Mouse (Mus musculus) hindbrain, embryonic 11.5 days (tissue): ENCODE results near the gene Wdr43. TPM values are rescaled to one million over a fixed set of nuclear protein-coding genes. Genes with fewer than 3 reads are reported as not detected.
"Not testable (repeated sequence)": the region's sequence is repeated elsewhere in the genome, so short reads cannot be mapped to it uniquely, and the experiment has no call there.

Source experiments
- ATAC-seq: fragments of 200-750 bp; cut with Nextera tagmentation; 2 replicates; pipeline ENCODE4 v1.8.0; 2017; ENCODE audit warnings: mild to moderate bottlenecking, moderate TSS enrichment, moderate library complexity; ENCODE audit not compliant: low FRiP score
- DNase-seq: peaks from one replicate; pipeline ENCODE4 v3.0.0-alpha.2; 2015; ENCODE audit warnings: low spot score
- H3K27ac ChIP-seq: fragments of 300-500 bp; sonication (generic); 2 replicates; pipeline ENCODE4 v1.5.1; 2014; ENCODE audit warnings: mild to moderate bottlenecking, low read depth, low read length
- H3K27me3 ChIP-seq: fragments of 300-500 bp; sonication (generic); 2 replicates; pipeline ENCODE4 v1.6.1; 2014; ENCODE audit warnings: mild to moderate bottlenecking, low read length, moderate library complexity, mixed read lengths; ENCODE audit not compliant: control insufficient read depth, insufficient read depth
- H3K36me3 ChIP-seq: fragments of 300-500 bp; sonication (generic); 2 replicates; pipeline ENCODE4 v1.6.1; 2014; ENCODE audit warnings: mild to moderate bottlenecking, low read length, moderate library complexity, mixed read lengths; ENCODE audit not compliant: control insufficient read depth, insufficient read depth
- H3K4me1 ChIP-seq: fragments of 300-500 bp; sonication (generic); replicated peaks from 2 replicates; pipeline ENCODE4 v1.6.1; 2014; ENCODE audit warnings: low read length, mixed read lengths; ENCODE audit not compliant: control insufficient read depth, insufficient read depth
- H3K4me2 ChIP-seq: fragments of 300-500 bp; sonication (generic); replicated peaks from 2 replicates; pipeline ENCODE4 v1.6.1; 2014; ENCODE audit warnings: mild to moderate bottlenecking, low read depth, low read length
- H3K4me3 ChIP-seq: fragments of 300-500 bp; sonication (generic); 2 replicates; pipeline ENCODE4 v1.5.1; 2014; ENCODE audit warnings: low read depth, low read length
- H3K9ac ChIP-seq: fragments of 300-500 bp; sonication (generic); 2 replicates; pipeline ENCODE4 v1.6.1; 2014; ENCODE audit warnings: low read depth, low read length
- H3K9me3 ChIP-seq: fragments of 300-500 bp; sonication (generic); 2 replicates; pipeline ENCODE4 v1.6.1; 2016; ENCODE audit warnings: low read length; ENCODE audit not compliant: control insufficient read depth
- WGBS: fragments of 180-500 bp; shearing (Covaris S2); extraction: QIAGEN DNeasy Blood & Tissue Kit; methylation state at CpG from one replicate; pipeline ENCODE4 v1.1.7; 2014; 5-methylcytosine and 5-hydroxymethylcytosine counted together
- polyA plus RNA-seq: library from polyadenylated mRNA; unstranded; fragments of >200 nt; fragmentation: Nextera tagmentation; extraction: Ambion mirVana; gene quantifications from 2 replicates; pipeline ENCODE4 v1.2.1, GENCODE M21; 2014

Gene Wdr43
- polyA plus RNA-seq, 1 experiment from 2014 or later = 75.4 TPM

- 85% methylated on average over 8 of the region's 8 CpGs for WGBS
Observed at GRCm38 (mm10) chr17:71633350-71633749, 17.7 kb downstream of the Wdr43 start.

GRCm38 (mm10) chr17:71636786-71637185 is 21.1 kb downstream of the Wdr43 start:
- Histone ChIP-seq H3K27ac (no peak overlapping the region), H3K36me3 (peaks cover 10% of the 10 kb centered on the region; the same call in 1 of the 2 replicates), H3K9me3 (no peaks in the 10 kb centered on the region), H3K27me3 (no peaks in the 10 kb centered on the region), H3K4me1 (no peaks in the 10 kb centered on the region), H3K4me3 (no peak overlapping the region), H3K4me2 (no peak overlapping the region), H3K9ac (no peak overlapping the region)
- 95% methylated on average over 8 of the region's 8 CpGs for WGBS
- no peak for ATAC-seq
- DNase-seq = no peak

More at GRCm38 (mm10) chr17:71633350-71633749, 17.7 kb downstream of the Wdr43 start:
- Histone ChIP-seq H3K9me3 (no peaks in the 10 kb centered on the region), H3K4me1 (no peaks in the 10 kb centered on the region), H3K4me3 (no peak overlapping the region), H3K36me3 (0 out of 2 replicates have a peak, but pooled peaks cover 4% of the 10 kb centered on the region), H3K27me3 (no peaks in the 10 kb centered on the region), H3K4me2 (no peak overlapping the region), H3K9ac (no peak overlapping the region), H3K27ac (no peak overlapping the region)
- DNase-seq (no peak), ATAC-seq (no peak)

GRCm38 (mm10) chr17:71637750-71638265 is 22.1 kb downstream of the Wdr43 start:
- H3K4me1 ChIP-seq = no peaks in the 10 kb centered on the region
- H3K4me3 ChIP-seq = no peak overlapping the region
- peaks cover 10% of the 10 kb centered on the region; the same call in 1 of the 2 replicates for H3K36me3 ChIP-seq

GRCm38 (mm10) chr17:71639056-71639455 is 23.4 kb downstream of the Wdr43 start:
- not testable (repeated sequence) for H3K27me3 ChIP-seq, ATAC-seq, H3K4me3 ChIP-seq, H3K4me2 ChIP-seq, H3K9me3 ChIP-seq, DNase-seq, H3K36me3 ChIP-seq, H3K27ac ChIP-seq, H3K9ac ChIP-seq, H3K4me1 ChIP-seq
- WGBS = 90% methylated on average over 5 of the region's 5 CpGs

More at GRCm38 (mm10) chr17:71637750-71638265, 22.1 kb downstream of the Wdr43 start:
- Histone ChIP-seq H3K9me3 (no peaks in the 10 kb centered on the region), H3K4me2 (no peak overlapping the region), H3K9ac (no peak overlapping the region), H3K27ac (no peak overlapping the region), H3K27me3 (no peaks in the 10 kb centered on the region)
- DNase-seq (no peak), ATAC-seq (no peak)
- 87% methylated on average over 4 of the region's 4 CpGs for WGBS

GRCm38 (mm10) chr17:71640421-71641085 is 24.9 kb downstream of the Wdr43 start:
- Histone ChIP-seq H3K4me1 (no peaks in the 10 kb centered on the region), H3K27me3 (no peaks in the 10 kb centered on the region), H3K4me2 (no peak overlapping the region), H3K36me3 (peaks cover 7% of the 10 kb centered on the region; the same call in 1 of the 2 replicates), H3K4me3 (no peak overlapping the region), H3K9ac (no peak overlapping the region), H3K9me3 (no peaks in the 10 kb centered on the region), H3K27ac (no peak overlapping the region)
- DNase-seq (no peak), ATAC-seq (no peak)
- 93% methylated on average over 9 of the region's 9 CpGs for WGBS

GRCm38 (mm10) chr17:71642190-71642589 is 26.5 kb downstream of the Wdr43 start:
- ATAC-seq = no peak
- Histone ChIP-seq H3K36me3 (peaks cover 7% of the 10 kb centered on the region; the same call in 1 of the 2 replicates), H3K9ac (no peak overlapping the region), H3K4me3 (no peak overlapping the region), H3K4me2 (no peak overlapping the region), H3K27ac (no peak overlapping the region), H3K9me3 (no peaks in the 10 kb centered on the region), H3K4me1 (no peaks in the 10 kb centered on the region), H3K27me3 (no peaks in the 10 kb centered on the region)
- no peak for DNase-seq
- WGBS = 87% methylated on average over 3 of the region's 3 CpGs

- no peaks in the 10 kb centered on the region for H3K9me3 ChIP-seq
- no peak overlapping the region for H3K4me2 ChIP-seq
- no peak overlapping the region for H3K4me3 ChIP-seq
- DNase-seq (no peak), ATAC-seq (no peak)
- H3K9ac ChIP-seq = no peak overlapping the region
- peaks cover 4% of the 10 kb centered on the region; the same call in 1 of the 2 replicates for H3K36me3 ChIP-seq
- 95% methylated on average over 9 of the region's 9 CpGs for WGBS
- H3K4me1 ChIP-seq = no peaks in the 10 kb centered on the region
- no peaks in the 10 kb centered on the region for H3K27me3 ChIP-seq
- no peak overlapping the region for H3K27ac ChIP-seq
Observed at GRCm38 (mm10) chr17:71650011-71650410, 34.3 kb downstream of the Wdr43 start.

- no peak overlapping the region for H3K4me3 ChIP-seq
- 93% methylated on average over 2 of the region's 2 CpGs for WGBS
- DNase-seq (no peak), ATAC-seq (no peak)
- no peak overlapping the region for H3K4me2 ChIP-seq
- no peak overlapping the region for H3K27ac ChIP-seq
- H3K36me3 ChIP-seq = peaks cover 4% of the 10 kb centered on the region; the same call in 1 of the 2 replicates
- no peaks in the 10 kb centered on the region for H3K4me1 ChIP-seq
- no peaks in the 10 kb centered on the region for H3K9me3 ChIP-seq
- no peak overlapping the region for H3K9ac ChIP-seq
- no peaks in the 10 kb centered on the region for H3K27me3 ChIP-seq
Observed at GRCm38 (mm10) chr17:71652495-71652894, 36.8 kb downstream of the Wdr43 start.

GRCm38 (mm10) chr17:71652934-71653333 is 37.2 kb downstream of the Wdr43 start:
- H3K36me3 ChIP-seq = peaks cover 4% of the 10 kb centered on the region; the same call in 1 of the 2 replicates
- no peak overlapping the region for H3K4me3 ChIP-seq
- DNase-seq (no peak), ATAC-seq (no peak)
- H3K4me1 ChIP-seq = no peaks in the 10 kb centered on the region
- WGBS = 90% methylated on average over 5 of the region's 5 CpGs
- H3K9ac ChIP-seq = no peak overlapping the region
- no peaks in the 10 kb centered on the region for H3K9me3 ChIP-seq
- no peaks in the 10 kb centered on the region for H3K27me3 ChIP-seq
- H3K4me2 ChIP-seq = no peak overlapping the region
- no peak overlapping the region for H3K27ac ChIP-seq
